Mouse (Mus musculus) limb, embryonic 13.5 days (tissue): ENCODE results near the gene Tsga10ip. TPM values are rescaled to one million over a fixed set of nuclear protein-coding genes. Genes with fewer than 3 reads are reported as not detected.

Source experiments
- ATAC-seq: fragments of 200-750 bp; cut with Nextera tagmentation; 2 replicates; pipeline ENCODE4 v1.8.0; 2017; ENCODE audit warnings: low read depth, moderate number of reproducible peaks, moderate TSS enrichment; ENCODE audit not compliant: low FRiP score
- H3K27ac ChIP-seq: fragments of 300-500 bp; sonication (generic); 2 replicates; pipeline ENCODE4 v1.5.1; 2015; ENCODE audit warnings: inconsistent platforms, mild to moderate bottlenecking, moderate library complexity
- H3K27me3 ChIP-seq: fragments of 300-500 bp; sonication (generic); 2 replicates; pipeline ENCODE4 v1.6.1; 2015; ENCODE audit warnings: mild to moderate bottlenecking, inconsistent platforms
- H3K36me3 ChIP-seq: fragments of 300-500 bp; sonication (generic); 2 replicates; pipeline ENCODE4 v1.6.1; 2015; ENCODE audit warnings: inconsistent platforms, mild to moderate bottlenecking, moderate library complexity
- H3K4me1 ChIP-seq: fragments of 300-500 bp; sonication (generic); 2 replicates; pipeline ENCODE4 v1.6.1; 2015; ENCODE audit warnings: inconsistent platforms
- H3K4me2 ChIP-seq: fragments of 300-500 bp; sonication (generic); replicated peaks from 2 replicates; pipeline ENCODE4 v1.6.1; 2015; ENCODE audit warnings: inconsistent platforms, mild to moderate bottlenecking, moderate library complexity
- H3K4me3 ChIP-seq: fragments of 300-500 bp; sonication (generic); 2 replicates; pipeline ENCODE4 v1.5.1; 2015; ENCODE audit warnings: moderate library complexity, mild to moderate bottlenecking, inconsistent platforms
- H3K9ac ChIP-seq: fragments of 300-500 bp; sonication (generic); 2 replicates; pipeline ENCODE4 v1.6.1; 2015; ENCODE audit warnings: mild to moderate bottlenecking, inconsistent platforms
- H3K9me3 ChIP-seq: fragments of 300-500 bp; sonication (generic); 2 replicates; pipeline ENCODE4 v1.6.1; 2016; ENCODE audit warnings: inconsistent platforms
- WGBS: fragments of 180-500 bp; shearing (Covaris S2); methylation state at CpG from one replicate; pipeline ENCODE4 v1.1.7; 2015; 5-methylcytosine and 5-hydroxymethylcytosine counted together
- polyA plus RNA-seq: library from polyadenylated mRNA; unstranded; fragments of >200 nt; fragmentation: Nextera tagmentation; extraction: Ambion mirVana; gene quantifications from 2 replicates; pipeline ENCODE4 v1.2.1, GENCODE M21; 2015

Gene Tsga10ip
- polyA plus RNA-seq, 1 experiment from 2014 or later, result 0.15 TPM

GRCm38 (mm10) chr19:5377446-5377845, 24.9 kb downstream of the Tsga10ip start:
- Histone ChIP-seq H3K9ac (no peak overlapping the region), H3K4me1 (no peaks in the 10 kb centered on the region), H3K4me3 (no peak overlapping the region), H3K4me2 (no peak overlapping the region), H3K9me3 (no peaks in the 10 kb centered on the region), H3K27ac (no peak overlapping the region), H3K27me3 (no peaks in the 10 kb centered on the region), H3K36me3 (peaks cover 82% of the 10 kb centered on the region)
- no peak for ATAC-seq
- WGBS, result 95% methylated on average over 1 of the region's 1 CpGs

- Histone ChIP-seq H3K4me3 (no peak overlapping the region), H3K9ac (no peak overlapping the region), H3K27ac (no peak overlapping the region), H3K27me3 (no peaks in the 10 kb centered on the region), H3K4me2 (no peak overlapping the region), H3K4me1 (no peaks in the 10 kb centered on the region), H3K9me3 (no peaks in the 10 kb centered on the region), H3K36me3 (peaks cover 80% of the 10 kb centered on the region)
- WGBS, result 76% methylated on average over 4 of the region's 4 CpGs
- no peak for ATAC-seq
These were observed 27.6 kb downstream of the Tsga10ip start for GRCm38 (mm10) chr19:5374748-5375147.

- no peak overlapping the region for H3K4me3 ChIP-seq
- H3K4me1 ChIP-seq, result no peaks in the 10 kb centered on the region
- H3K36me3 ChIP-seq, result peaks cover 80% of the 10 kb centered on the region
- H3K4me2 ChIP-seq, result no peak overlapping the region
- WGBS, result 82% methylated on average over 4 of the region's 4 CpGs
- H3K27ac ChIP-seq, result no peak overlapping the region
- no peak for ATAC-seq
- H3K27me3 ChIP-seq, result no peaks in the 10 kb centered on the region
- H3K9me3 ChIP-seq, result no peaks in the 10 kb centered on the region
- no peak overlapping the region for H3K9ac ChIP-seq
These were observed 28.1 kb downstream of the Tsga10ip start for GRCm38 (mm10) chr19:5374177-5374576.

- H3K36me3 ChIP-seq, result peaks cover 77% of the 10 kb centered on the region
These were observed 29.6 kb downstream of the Tsga10ip start for GRCm38 (mm10) chr19:5372724-5373123.

GRCm38 (mm10) chr19:5370932-5371331, 31.4 kb downstream of the Tsga10ip start:
- Histone ChIP-seq H3K9me3 (no peaks in the 10 kb centered on the region), H3K4me1 (peaks cover 15% of the 10 kb centered on the region), H3K27me3 (no peaks in the 10 kb centered on the region), H3K27ac (no peak overlapping the region), H3K4me2 (no peak overlapping the region), H3K36me3 (peaks cover 63% of the 10 kb centered on the region), H3K9ac (no peak overlapping the region), H3K4me3 (no peak overlapping the region)
- WGBS, result 89% methylated on average over 3 of the region's 3 CpGs
- ATAC-seq, result no peak

More at GRCm38 (mm10) chr19:5372724-5373123, 29.6 kb downstream of the Tsga10ip start:
- no peak overlapping the region for H3K9ac ChIP-seq
- no peak overlapping the region for H3K4me3 ChIP-seq
- WGBS, result 92% methylated on average over 7 of the region's 7 CpGs
- no peak overlapping the region for H3K27ac ChIP-seq
- H3K27me3 ChIP-seq, result no peaks in the 10 kb centered on the region
- H3K4me1 ChIP-seq, result peaks cover 11% of the 10 kb centered on the region
- H3K4me2 ChIP-seq, result no peak overlapping the region
- H3K9me3 ChIP-seq, result no peaks in the 10 kb centered on the region
- ATAC-seq, result no peak

- H3K9me3 ChIP-seq, result no peaks in the 10 kb centered on the region
- no peak for ATAC-seq
- peak overlapping the region; percentile 99 for H3K4me3 ChIP-seq
- WGBS, result 9% methylated on average over 11 of the region's 11 CpGs
- H3K27ac ChIP-seq, result peak overlapping the region; percentile 95; the same call in 1 of the 2 replicates
- H3K36me3 ChIP-seq, result peaks cover 65% of the 10 kb centered on the region
- H3K27me3 ChIP-seq, result no peaks in the 10 kb centered on the region
- peak overlapping the region; percentile 93 for H3K4me2 ChIP-seq
- peak overlapping the region; percentile 91 for H3K9ac ChIP-seq
- H3K4me1 ChIP-seq, result peaks cover 24% of the 10 kb centered on the region
These were observed 34.9 kb downstream of the Tsga10ip start for GRCm38 (mm10) chr19:5367455-5367854.

GRCm38 (mm10) chr19:5367053-5367359, 35.3 kb downstream of the Tsga10ip start, which contains the start of gene Banf1:
Gene Banf1, minus strand, starts transcription at chr19:5367168.
- WGBS, result under 1% methylated on average over 29 of the region's 33 CpGs
- Histone ChIP-seq H3K36me3 (peaks cover 61% of the 10 kb centered on the region), H3K9ac (peak within 1 kb of the TSS; percentile 91), H3K4me1 (peaks cover 24% of the 10 kb centered on the region), H3K27me3 (no peaks in the 10 kb centered on the region), H3K9me3 (no peaks in the 10 kb centered on the region), H3K4me2 (peak within 1 kb of the TSS; percentile 93), H3K27ac (peak within 1 kb of the TSS; percentile 95), H3K4me3 (peak within 1 kb of the TSS; percentile 99)
- no peak for ATAC-seq

GRCm38 (mm10) chr19:5366175-5367052, 35.9 kb downstream of the Tsga10ip start, which contains the start of gene Eif1ad:
Gene Eif1ad, plus strand, starts transcription at chr19:5366741.
- Histone ChIP-seq H3K36me3 (peaks cover 55% of the 10 kb centered on the region), H3K4me2 (peak within 1 kb of the TSS; percentile 93), H3K9ac (peak within 1 kb of the TSS; percentile 91), H3K4me1 (peaks cover 24% of the 10 kb centered on the region), H3K4me3 (peak within 1 kb of the TSS; percentile 99), H3K9me3 (no peaks in the 10 kb centered on the region), H3K27me3 (no peaks in the 10 kb centered on the region), H3K27ac (peak within 1 kb of the TSS; percentile 95)
- under 1% methylated on average over 78 of the region's 92 CpGs for WGBS
- peak; percentile 97 for ATAC-seq

GRCm38 (mm10) chr19:5365751-5366150, 36.6 kb downstream of the Tsga10ip start:
- Histone ChIP-seq H3K4me3 (peak overlapping the region; percentile 99), H3K4me2 (peak overlapping the region; percentile 93), H3K27ac (no peak overlapping the region), H3K9ac (peak overlapping the region; percentile 91), H3K9me3 (no peaks in the 10 kb centered on the region), H3K4me1 (peaks cover 24% of the 10 kb centered on the region), H3K36me3 (peaks cover 51% of the 10 kb centered on the region), H3K27me3 (no peaks in the 10 kb centered on the region)
- no peak for ATAC-seq
- 17% methylated on average over 11 of the region's 11 CpGs for WGBS

GRCm38 (mm10) chr19:5364124-5364523, 38.2 kb downstream of the Tsga10ip start:
- Histone ChIP-seq H3K4me2 (no peak overlapping the region), H3K9me3 (no peaks in the 10 kb centered on the region), H3K36me3 (peaks cover 34% of the 10 kb centered on the region), H3K4me1 (peaks cover 24% of the 10 kb centered on the region), H3K9ac (no peak overlapping the region), H3K27ac (no peak overlapping the region), H3K4me3 (no peak overlapping the region), H3K27me3 (no peaks in the 10 kb centered on the region)
- no peak for ATAC-seq
- WGBS, result 94% methylated on average over 2 of the region's 2 CpGs

- no peak overlapping the region for H3K4me2 ChIP-seq
- H3K36me3 ChIP-seq, result peaks cover 23% of the 10 kb centered on the region
- no peak overlapping the region for H3K4me3 ChIP-seq
- H3K4me1 ChIP-seq, result peaks cover 10% of the 10 kb centered on the region
- no peaks in the 10 kb centered on the region for H3K9me3 ChIP-seq
- no peak for ATAC-seq
- no peak overlapping the region for H3K27ac ChIP-seq
- WGBS, result 94% methylated on average over 2 of the region's 2 CpGs
- no peak overlapping the region for H3K9ac ChIP-seq
- H3K27me3 ChIP-seq, result no peaks in the 10 kb centered on the region
These were observed 40.1 kb downstream of the Tsga10ip start for GRCm38 (mm10) chr19:5362186-5362585.

- no peaks in the 10 kb centered on the region for H3K36me3 ChIP-seq
- no peak overlapping the region for H3K4me3 ChIP-seq
- H3K4me2 ChIP-seq, result no peak overlapping the region
- no peaks in the 10 kb centered on the region for H3K4me1 ChIP-seq
- H3K9me3 ChIP-seq, result no peaks in the 10 kb centered on the region
- H3K9ac ChIP-seq, result no peak overlapping the region
- H3K27ac ChIP-seq, result no peak overlapping the region
- no peak for ATAC-seq
- no peaks in the 10 kb centered on the region for H3K27me3 ChIP-seq
- no CpG with 5 or more reads among the region's 1 CpGs for WGBS
These were observed 46.2 kb downstream of the Tsga10ip start for GRCm38 (mm10) chr19:5356080-5356479.
